10 mouse cellular contexts compared by ENCODE assay signal in the genomic region with DNA sequence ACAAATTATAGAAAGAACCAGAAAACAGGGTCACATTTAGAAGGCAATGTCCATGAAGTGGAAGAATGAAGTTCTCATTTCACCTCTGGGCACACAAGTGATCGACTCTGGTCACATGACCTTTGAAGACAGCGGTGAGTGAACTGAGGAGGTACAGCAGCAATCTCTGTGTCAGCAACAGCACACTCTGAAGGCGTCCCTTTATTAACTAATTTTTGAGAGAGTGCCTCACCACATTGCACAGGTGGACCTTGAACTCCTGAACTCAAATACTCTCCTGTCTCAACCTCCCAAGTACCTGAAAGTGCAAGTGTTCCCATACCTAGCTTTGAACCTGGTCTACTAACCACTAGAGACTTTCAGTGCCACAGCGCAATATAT. TPM values are rescaled to one million over a fixed set of nuclear protein-coding genes. Genes with fewer than 3 reads are reported as not detected.
"Had no signal": no experiment of that assay in that cellular context is flagged by ENCODE, and none has a peak within 500 bp of the region (broad histone marks: within the 10 kb centered on the region; RNA-seq: fewer than 3 reads in every experiment).

No protein-coding gene starts in this region.

- H3K9ac ChIP-seq: liver, embryonic 15.5 days; lung, embryonic 15.5 days had no signal

- H3K4me3 ChIP-seq: layer of hippocampus, adult 2 months; liver, embryonic 15.5 days; lung, embryonic 15.5 days had no signal

- H3K4me1 ChIP-seq: liver, embryonic 15.5 days; lung, embryonic 15.5 days had no signal

- H3K9me3 ChIP-seq: liver, embryonic 15.5 days; lung, embryonic 15.5 days had no signal

- DNase-seq: thymus, adult 18-20 months had no signal

- H3K4me2 ChIP-seq: liver, embryonic 11.5 days; liver, embryonic 15.5 days; lung, embryonic 15.5 days; midbrain, embryonic 11.5 days had no signal

- H3K27ac ChIP-seq: hindbrain, postnatal 0 days; layer of hippocampus, adult 2 months; liver, embryonic 15.5 days; lung, embryonic 15.5 days had no signal

- H3K27me3 ChIP-seq: liver, embryonic 15.5 days; lung, embryonic 15.5 days had no signal

RNA-seq across cellular contexts. Expression of a gene that starts 14.9 kb away (rescaled TPM):
- polyA plus RNA-seq: inflammation-experienced regulatory T-cells, adult 6 months had no signal

RNA-seq across cellular contexts. Expression of a gene that starts 30.3 kb away (rescaled TPM):
- polyA plus RNA-seq: inflammation-experienced regulatory T-cells, adult 6 months; midbrain, embryonic 14.5 days; neural tube, embryonic 14.5 days had no signal

RNA-seq across cellular contexts. Expression of a gene that starts 59.2 kb away (rescaled TPM):
- polyA plus RNA-seq: inflammation-experienced regulatory T-cells, adult 6 months had no signal
